Mouse (Mus musculus) layer of hippocampus, postnatal 36 days (tissue): ENCODE results near the gene Pik3cg. TPM values are rescaled to one million over a fixed set of nuclear protein-coding genes. Genes with fewer than 3 reads are reported as not detected.

Experiments
- DNase-seq, 2 experiments: peaks; one replicate each; pipeline ENCODE4 v3.0.0; 2022
- total RNA-seq, 2 experiments: library from RNA; stranded (reverse); gene quantifications; 2 replicates each; pipeline ENCODE4 v1.2.3; 2021

Pik3cg gene
- total RNA-seq, 2 experiments from 2014 or later, result 4.0 TPM

DNA sequence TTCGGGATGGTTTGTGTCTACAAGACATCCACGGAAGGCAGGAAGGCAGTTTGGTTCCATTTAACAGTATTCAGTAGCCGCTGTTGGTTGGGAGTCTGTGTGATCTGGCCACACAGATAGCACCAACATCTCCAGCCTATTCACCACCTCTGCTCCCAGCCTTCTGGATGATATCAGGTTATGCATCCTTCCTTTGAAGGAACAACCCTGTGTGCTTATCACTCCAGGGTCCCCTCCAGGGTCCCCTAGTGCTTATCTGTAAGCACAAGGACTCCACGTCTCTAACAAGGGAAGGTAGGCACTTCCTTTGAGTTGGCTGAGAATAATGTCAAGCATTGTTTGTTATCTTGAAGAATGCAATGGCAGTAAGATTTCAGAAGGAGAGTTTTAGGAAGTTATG, 65.3 kb downstream of the Pik3cg start:
- DNase-seq, result no peak

DNA sequence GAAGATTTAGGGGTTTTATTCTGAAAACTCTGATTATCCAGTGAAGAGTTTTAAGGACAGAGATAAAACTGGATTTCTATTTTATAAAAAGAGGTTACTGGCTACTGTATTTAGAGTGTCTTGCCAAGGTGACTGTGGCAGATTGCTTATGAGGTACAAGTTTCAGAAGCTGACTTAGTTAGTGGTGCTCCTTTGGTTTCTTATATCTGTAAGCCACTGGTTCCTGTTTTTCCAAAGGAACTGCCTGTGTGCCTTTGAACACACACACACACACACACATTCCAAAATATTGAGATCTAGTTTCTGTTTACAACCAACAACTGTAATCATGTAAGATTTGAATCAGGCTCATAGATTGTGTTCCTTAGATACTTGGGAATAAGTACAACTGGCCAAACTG, 66.7 kb downstream of the Pik3cg start:
- DNase-seq, result no peak

DNA sequence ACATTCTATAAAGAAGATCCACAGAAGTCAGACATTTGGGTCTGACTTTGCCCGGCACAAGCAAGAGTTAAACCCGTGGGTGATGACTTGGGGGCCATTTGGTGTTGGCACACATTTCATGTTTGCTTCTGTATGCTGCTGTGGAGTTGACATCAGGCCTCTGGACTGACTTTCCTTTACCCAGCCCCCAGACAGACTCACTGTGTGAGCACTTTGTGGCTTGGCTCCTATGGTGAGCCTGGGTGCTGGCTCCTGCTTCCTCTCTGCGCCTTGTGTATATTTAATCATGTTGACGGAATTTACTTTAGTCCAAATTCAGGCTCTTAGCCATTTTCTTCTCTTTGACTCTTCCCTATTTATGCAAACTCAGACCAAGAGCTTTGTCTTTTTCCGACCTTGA, 69.6 kb downstream of the Pik3cg start:
- DNase-seq, result no peak

DNA sequence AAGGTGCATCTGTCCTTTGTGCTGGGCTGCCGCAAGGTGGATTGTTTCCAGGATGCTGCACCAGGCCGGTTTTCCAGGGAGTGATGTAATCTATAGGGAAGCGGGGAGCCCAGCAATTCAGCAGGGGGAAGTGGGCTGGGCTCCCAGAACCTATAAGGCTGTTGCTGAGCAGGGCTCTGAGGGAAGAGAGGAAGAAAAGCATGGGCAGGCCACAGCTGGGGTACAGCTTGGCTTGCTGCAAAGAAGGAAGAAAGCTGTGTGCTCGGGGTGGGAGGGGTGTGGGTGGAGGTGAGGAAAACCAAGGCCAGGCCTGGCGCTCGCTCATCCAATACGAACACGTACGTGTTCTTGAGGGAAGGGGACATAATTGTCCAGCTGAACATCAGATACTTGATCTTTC, 70.1 kb downstream of the Pik3cg start:
- no peak for DNase-seq

DNA sequence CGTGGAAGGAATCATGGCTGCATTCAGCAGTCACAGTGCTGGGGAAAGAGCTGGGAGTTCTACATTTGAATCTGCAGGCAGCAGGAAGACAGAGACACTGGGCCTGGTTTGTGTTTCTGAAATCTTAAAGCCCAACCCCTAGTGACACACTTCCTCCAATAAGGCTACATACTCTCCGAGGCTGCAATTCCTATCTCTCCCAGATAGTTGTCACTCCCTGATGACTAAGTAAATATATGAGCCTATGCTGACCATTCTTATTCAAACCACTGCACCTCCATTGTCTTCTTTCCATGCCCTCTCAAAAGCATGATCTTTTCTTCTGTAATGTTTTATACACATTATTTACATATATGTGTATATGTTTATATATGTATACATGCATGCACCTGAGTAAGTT, 70.9 kb downstream of the Pik3cg start:
- no peak for DNase-seq

DNA sequence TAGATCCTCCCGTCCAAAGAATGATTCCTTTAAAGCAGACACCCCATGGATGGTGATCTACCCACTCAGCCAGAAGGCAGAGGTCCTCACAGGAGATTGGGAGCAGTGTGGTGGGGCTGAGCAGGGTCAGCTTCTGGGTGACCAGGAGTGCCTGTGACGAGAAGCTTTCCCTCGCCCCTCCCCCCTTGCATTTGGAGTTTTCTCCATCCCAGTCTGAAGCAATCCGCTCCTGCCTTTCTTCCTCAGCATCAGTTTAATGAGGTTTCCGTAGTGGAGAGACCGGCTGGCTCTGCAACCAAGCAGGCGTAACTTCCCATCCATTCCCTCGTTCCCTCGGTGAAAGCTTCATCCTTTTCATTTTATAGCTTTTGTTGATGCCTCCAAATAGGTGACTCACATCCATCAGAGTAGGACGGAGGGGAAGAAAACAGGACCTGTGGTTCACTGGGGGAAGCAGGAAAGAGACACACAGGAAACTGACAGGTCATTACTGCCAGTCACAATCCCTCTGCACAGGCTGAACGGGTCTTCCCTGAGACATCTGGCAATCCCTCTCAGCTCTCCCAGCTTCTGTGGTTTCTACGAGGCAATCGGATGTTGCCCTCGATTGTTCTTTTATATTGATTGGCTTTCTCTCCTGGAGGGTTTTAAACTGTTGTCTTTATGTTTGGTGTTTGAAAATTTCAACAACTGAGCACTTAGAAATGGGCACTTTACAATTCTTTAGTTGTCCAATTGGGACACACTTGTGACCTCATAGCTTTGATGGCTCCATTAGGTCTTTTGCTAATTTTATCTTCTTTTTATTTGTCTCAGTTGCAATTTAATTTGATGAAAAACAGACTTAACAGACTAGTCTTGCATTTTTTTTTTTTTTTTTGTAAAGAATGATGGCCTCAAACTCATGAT, 80.6 kb downstream of the Pik3cg start:
- no peak for DNase-seq

DNA sequence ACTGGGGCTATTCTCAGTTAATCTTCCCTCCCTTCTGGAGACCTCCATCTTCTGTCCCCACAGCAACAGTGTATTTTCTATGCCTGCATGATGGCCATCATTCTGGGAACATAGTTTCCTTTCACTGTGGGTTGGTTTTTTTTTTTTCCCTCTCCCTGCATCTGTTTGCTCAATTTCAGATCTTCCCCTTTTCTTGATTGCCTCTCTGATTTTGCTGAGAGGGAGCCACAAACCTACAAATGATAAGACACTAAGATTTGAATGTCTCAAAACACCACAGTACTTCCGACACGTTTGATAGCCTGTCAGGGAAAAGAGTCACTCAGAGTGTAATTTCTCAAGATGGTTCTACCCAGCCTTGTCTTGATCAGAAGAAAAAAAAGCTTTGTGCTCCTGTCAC, 81.3 kb downstream of the Pik3cg start:
- DNase-seq, result no peak

DNA sequence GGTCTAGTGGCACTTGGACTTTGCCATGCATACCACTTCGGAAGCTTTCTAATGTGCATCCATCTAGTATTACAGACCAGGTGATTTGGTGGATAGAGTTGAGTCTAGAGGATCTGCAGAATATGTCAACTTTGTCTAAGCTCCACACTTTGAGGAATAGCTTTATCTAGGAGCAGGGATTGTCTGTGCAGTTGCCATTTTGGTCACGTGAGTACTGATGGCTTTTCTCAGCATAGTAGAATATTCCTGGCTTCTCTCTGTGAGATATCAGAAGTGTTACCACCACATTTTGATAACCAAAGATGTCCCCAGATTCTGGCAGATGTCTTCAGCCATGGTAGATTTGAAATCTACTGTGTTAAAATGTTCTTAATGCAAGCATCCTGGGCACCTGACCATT, 84.0 kb downstream of the Pik3cg start:
- DNase-seq, result no peak

DNA sequence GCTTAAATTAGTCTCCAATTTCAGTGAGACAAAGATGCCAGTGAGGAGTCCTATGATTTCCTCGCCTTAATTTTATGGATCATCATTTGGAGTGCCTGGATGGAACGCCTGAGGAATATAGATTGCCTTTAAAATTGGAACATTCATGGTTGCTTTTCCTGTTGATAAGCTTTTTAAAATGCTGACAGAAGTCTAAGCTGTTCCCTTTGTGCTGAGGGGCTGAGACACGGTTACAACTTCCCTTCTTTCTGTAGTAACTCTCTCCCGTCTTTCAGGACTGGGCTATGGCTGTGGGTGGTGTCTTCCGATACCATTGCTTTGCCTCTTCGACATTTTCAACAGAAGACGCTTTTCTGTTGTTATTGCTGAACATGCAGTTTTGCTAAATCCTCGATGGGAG, 84.4 kb downstream of the Pik3cg start:
- no peak for DNase-seq

DNA sequence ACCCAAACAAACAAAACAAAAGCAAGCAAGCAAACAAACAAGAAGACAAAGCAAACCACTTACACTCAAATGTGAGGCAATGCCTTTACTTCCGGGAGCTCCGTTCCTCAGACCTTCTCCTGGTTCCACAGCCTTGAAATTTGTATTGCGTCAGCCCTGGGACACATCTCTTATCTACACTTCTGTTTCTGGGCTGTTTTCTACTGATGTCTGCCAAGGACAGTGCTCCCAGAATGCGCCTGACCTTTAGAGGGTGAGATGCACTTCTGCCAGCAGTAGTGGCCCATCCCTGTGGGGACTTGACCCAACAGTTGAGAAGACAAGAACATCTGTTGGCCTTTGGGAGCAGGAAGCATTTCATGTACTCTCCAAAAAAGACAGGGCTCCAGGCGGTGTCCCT, 84.9 kb downstream of the Pik3cg start:
- no peak for DNase-seq

Other genes starting within 250 kb of the Pik3cg start
- gene Prkar2b, start 147.4 kb downstream of the Pik3cg start, total RNA-seq, result 10 to 100 TPM; 33.3 to 36.6 TPM
- gene Ccdc71l, start 170.0 kb upstream of the Pik3cg start, total RNA-seq, result 10 to 100 TPM; 36.8 to 37.4 TPM